Comparison of ENCODE assay signal across 8 mouse cellular contexts in genomic region chr9:114710345-114710744, GRCm38 (mm10). TPM values are rescaled to one million over a fixed set of nuclear protein-coding genes. Genes with fewer than 3 reads are reported as not detected.
A peak's percentile ranks its signal among the peaks of the same experiment; 100 is the strongest.
DNase-seq lines count a peak whose midpoint lies in the region; ATAC-seq lines count a peak whose summit lies in the region.

No protein-coding gene starts in this region.

- H3K4me3 ChIP-seq in liver, embryonic 11.5 days (ENCODE audit: low read depth, low read length): no peak overlapping the region
- no peak overlapping the region for H3K4me3 ChIP-seq in embryonic facial prominence, embryonic 10.5 days
- H3K4me3 ChIP-seq in midbrain, embryonic 10.5 days: no peak overlapping the region

- no peaks in the 10 kb centered on the region for H3K4me1 ChIP-seq in liver, embryonic 11.5 days (replicated peaks; ENCODE audit: control insufficient read depth, insufficient read depth, low read length)
- no peaks in the 10 kb centered on the region for H3K4me1 ChIP-seq in embryonic facial prominence, embryonic 10.5 days
- no peaks in the 10 kb centered on the region for H3K4me1 ChIP-seq in midbrain, embryonic 10.5 days

- DNase-seq in liver: peak; percentile 33
- no peak for DNase-seq in liver, embryonic 11.5 days (ENCODE audit: low spot score)
- peak; percentile 45 for DNase-seq in NIH3T3 (ENCODE audit: low read depth)
- peak; percentile 28 for DNase-seq in embryonic facial prominence, embryonic 10.5 days (ENCODE audit: low spot score)
- DNase-seq in mesoderm, embryonic 11.5 days (ENCODE audit: low read depth, low spot score): peak; percentile 24
- DNase-seq in midbrain, embryonic 10.5 days (ENCODE audit: low spot score): no peak
- DNase-seq in frontal cortex, postnatal 25 days (ENCODE audit: low spot score in 2 of 2): no peak
- DNase-seq in gastrocnemius, adult 18-20 months (ENCODE audit: low spot score): no peak

- H3K9me3 ChIP-seq in liver, embryonic 11.5 days (ENCODE audit: control insufficient read depth, low read length): no peaks in the 10 kb centered on the region
- no peaks in the 10 kb centered on the region for H3K9me3 ChIP-seq in embryonic facial prominence, embryonic 10.5 days
- peaks cover 5% of the 10 kb centered on the region; the same call in 1 of the 2 replicates for H3K9me3 ChIP-seq in midbrain, embryonic 10.5 days (replicated peaks)

- H3K9ac ChIP-seq in liver, embryonic 11.5 days (ENCODE audit: low read depth, low read length): no peak overlapping the region

- H3K36me3 ChIP-seq in liver, embryonic 11.5 days (ENCODE audit: control insufficient read depth, insufficient read depth, low read length): peaks cover 38% of the 10 kb centered on the region
- H3K36me3 ChIP-seq in embryonic facial prominence, embryonic 10.5 days (replicated peaks): peaks cover 97% of the 10 kb centered on the region
- peaks cover 98% of the 10 kb centered on the region for H3K36me3 ChIP-seq in midbrain, embryonic 10.5 days

- WGBS in liver, embryonic 11.5 days: 75% methylated on average over 7 of the region's 7 CpGs
- WGBS in embryonic facial prominence, embryonic 10.5 days: 82% methylated on average over 7 of the region's 7 CpGs
- 83% methylated on average over 7 of the region's 7 CpGs for WGBS in midbrain, embryonic 10.5 days

- H3K27me3 ChIP-seq in liver, embryonic 11.5 days (replicated peaks; ENCODE audit: control insufficient read depth, insufficient read depth, low read length): no peaks in the 10 kb centered on the region
- H3K27me3 ChIP-seq in embryonic facial prominence, embryonic 10.5 days (replicated peaks; ENCODE audit: low read depth, poor library complexity, severe bottlenecking): no peaks in the 10 kb centered on the region
- no peaks in the 10 kb centered on the region for H3K27me3 ChIP-seq in midbrain, embryonic 10.5 days (ENCODE audit: low read depth, poor library complexity, severe bottlenecking)

- H3K4me2 ChIP-seq in liver, embryonic 11.5 days: no peak overlapping the region

- H3K27ac ChIP-seq in liver, embryonic 11.5 days (ENCODE audit: low read depth, low read length): no peak overlapping the region
- no peak overlapping the region for H3K27ac ChIP-seq in embryonic facial prominence, embryonic 10.5 days (replicated peaks)
- H3K27ac ChIP-seq in midbrain, embryonic 10.5 days (replicated peaks): no peak overlapping the region

- no peak for ATAC-seq in liver, embryonic 11.5 days (replicated peaks; ENCODE audit: low FRiP score)

RNA-seq across cellular contexts. Expression of gene Cmtm6, which starts 20.6 kb away (rescaled TPM):
- polyA plus RNA-seq in liver, embryonic 11.5 days (2014; fragmentation: Nextera tagmentation; extraction: Ambion mirVana): 36.6 and 40.6 TPM in 2 replicates
- 29.5 and 32.8 TPM in 2 replicates for polyA plus RNA-seq in embryonic facial prominence, embryonic 10.5 days (2016; fragmentation: Nextera tagmentation; extraction: Ambion mirVana)
- 27.1 and 27.2 TPM in 2 replicates for polyA plus RNA-seq in midbrain, embryonic 10.5 days (2016; fragmentation: Nextera tagmentation; extraction: Ambion mirVana)
- total RNA-seq in gastrocnemius, adult 18-20 months (2021): 1 to 10 TPM; 5.8 to 7.4 TPM

RNA-seq across cellular contexts. Expression of gene Dync1li1, which starts 21.8 kb away (rescaled TPM):
- 47.3 and 51.8 TPM in 2 replicates for polyA plus RNA-seq in liver, embryonic 11.5 days (2014; fragmentation: Nextera tagmentation; extraction: Ambion mirVana)
- polyA plus RNA-seq in embryonic facial prominence, embryonic 10.5 days (2016; fragmentation: Nextera tagmentation; extraction: Ambion mirVana): 84.4 and 89.6 TPM in 2 replicates
- polyA plus RNA-seq in midbrain, embryonic 10.5 days (2016; fragmentation: Nextera tagmentation; extraction: Ambion mirVana): 86.9 and 99.7 TPM in 2 replicates
- total RNA-seq in gastrocnemius, adult 18-20 months (2021): 10 to 100 TPM; 32.0 to 32.7 TPM

Comparison
In these comparisons a context has a peak if more than half of its experiments do, and no peak if none do; other contexts are left out.
1. DNase-seq: peak in liver (single experiment), NIH3T3 (single experiment), embryonic facial prominence, embryonic 10.5 days (single experiment) and mesoderm, embryonic 11.5 days (single experiment); none in liver, embryonic 11.5 days (single experiment), midbrain, embryonic 10.5 days (single experiment), frontal cortex, postnatal 25 days (0 of 2) and gastrocnemius, adult 18-20 months (single experiment).